18 mouse cellular contexts compared by ENCODE assay signal in the genomic region with DNA sequence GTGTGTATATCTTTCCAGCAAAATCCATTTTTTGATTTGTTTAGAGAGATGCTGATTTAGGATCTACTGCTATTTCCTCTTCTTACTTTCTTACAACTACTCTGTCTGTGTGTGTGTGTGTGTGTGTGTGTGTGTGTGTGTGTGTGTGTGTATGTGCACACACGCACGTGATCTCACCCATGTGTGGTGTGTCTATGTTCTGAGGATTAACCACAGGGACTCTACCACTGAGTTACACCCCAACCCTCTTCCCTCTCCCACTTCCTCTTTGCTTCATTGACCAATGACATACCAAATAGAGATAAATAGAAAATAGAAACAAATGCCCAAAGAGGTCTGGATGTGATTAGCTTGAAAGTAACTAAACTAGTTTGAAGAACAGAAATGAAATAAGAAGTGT. TPM values are rescaled to one million over a fixed set of nuclear protein-coding genes. Genes with fewer than 3 reads are reported as not detected.
A peak's percentile ranks its signal among the peaks of the same experiment; 100 is the strongest.
DNase-seq lines count a peak whose midpoint lies in the region; ATAC-seq and TF ChIP-seq lines count a peak whose summit lies in the region.
"Had no signal": no experiment of that assay in that cellular context is flagged by ENCODE, and none has a peak within 500 bp of the region (broad histone marks: within the 10 kb centered on the region; RNA-seq: fewer than 3 reads in every experiment).

No protein-coding gene starts in this region.

- H3K4me3 ChIP-seq in lung, postnatal 0 days (ENCODE audit: low read depth, low read length): no peak overlapping the region
- H3K4me3 ChIP-seq in bone marrow macrophage, adult 2 months (ENCODE audit: insufficient read depth, low read length): no peak overlapping the region
- H3K4me3 ChIP-seq: embryonic facial prominence, embryonic 12.5 days; heart, embryonic 15.5 days; hindbrain, embryonic 15.5 days; layer of hippocampus, adult 2 months; limb, embryonic 15.5 days; midbrain, embryonic 10.5 days had no signal

- TF ChIP-seq CTCF in lung, postnatal 0 days (IDR thresholded peaks at IDR 0.05): no peak
- no peak for TF ChIP-seq CTCF in bone marrow macrophage, adult 2 months (IDR thresholded peaks at IDR 0.05; ENCODE audit: low read depth, low read length)

- no peak for TF ChIP-seq POLR2A in bone marrow macrophage, adult 2 months (IDR thresholded peaks at IDR 0.05; ENCODE audit: borderline replicate concordance, low read depth, low read length)

- TF ChIP-seq EP300 in lung, postnatal 0 days (IDR thresholded peaks at IDR 0.05): no peak

- no peaks in the 10 kb centered on the region for H3K36me3 ChIP-seq in lung, postnatal 0 days (ENCODE audit: insufficient read depth, low read length)
- H3K36me3 ChIP-seq: embryonic facial prominence, embryonic 12.5 days; heart, embryonic 15.5 days; hindbrain, embryonic 15.5 days; limb, embryonic 15.5 days; midbrain, embryonic 10.5 days had no signal

- no peaks in the 10 kb centered on the region for H3K4me1 ChIP-seq in lung, postnatal 0 days (ENCODE audit: insufficient read depth, low read depth, low read length)
- H3K4me1 ChIP-seq in bone marrow macrophage, adult 2 months (ENCODE audit: control insufficient read depth, insufficient read depth, low read length): peaks cover 37% of the 10 kb centered on the region
- H3K4me1 ChIP-seq: embryonic facial prominence, embryonic 12.5 days; heart, embryonic 15.5 days; hindbrain, embryonic 15.5 days; limb, embryonic 15.5 days; midbrain, embryonic 10.5 days had no signal

- H3K27ac ChIP-seq in lung, postnatal 0 days (ENCODE audit: low read length): no peak overlapping the region
- H3K27ac ChIP-seq in bone marrow macrophage, adult 2 months (ENCODE audit: insufficient read depth, low read depth, low read length): peak overlapping the region; percentile 1; the same call in 1 of the 2 replicates
- H3K27ac ChIP-seq: embryonic facial prominence, embryonic 12.5 days; heart, embryonic 15.5 days; hindbrain, embryonic 15.5 days; layer of hippocampus, adult 2 months; limb, embryonic 15.5 days; midbrain, embryonic 10.5 days had no signal

- H3K9me3 ChIP-seq in lung, postnatal 0 days (ENCODE audit: low read length): no peaks in the 10 kb centered on the region
- H3K9me3 ChIP-seq: embryonic facial prominence, embryonic 12.5 days; heart, embryonic 15.5 days; hindbrain, embryonic 15.5 days; limb, embryonic 15.5 days; midbrain, embryonic 10.5 days had no signal

- H3K27me3 ChIP-seq in lung, postnatal 0 days (replicated peaks; ENCODE audit: insufficient read depth, low read length): no peaks in the 10 kb centered on the region
- H3K27me3 ChIP-seq: embryonic facial prominence, embryonic 12.5 days; heart, embryonic 15.5 days; hindbrain, embryonic 15.5 days; limb, embryonic 15.5 days had no signal

- WGBS in lung, postnatal 0 days: 89% methylated on average over 2 of the region's 2 CpGs

- no peak overlapping the region for H3K9ac ChIP-seq in lung, postnatal 0 days (replicated peaks; ENCODE audit: low read depth)
- H3K9ac ChIP-seq: embryonic facial prominence, embryonic 12.5 days; heart, embryonic 15.5 days; hindbrain, embryonic 15.5 days; limb, embryonic 15.5 days had no signal

- peak; percentile 42 for DNase-seq in lung, postnatal 0 days (ENCODE audit: low spot score)
- no peak for DNase-seq in lung, postnatal 10 days
- peak; percentile 29 for DNase-seq in lung, postnatal 25 days (ENCODE audit: low spot score)
- no peak for DNase-seq in adrenal gland, adult (ENCODE audit: inconsistent age in 2 of 2, low spot score in 1 of 2)
- no peak for DNase-seq in layer of hippocampus, postnatal 25 days (ENCODE audit: extremely low spot score in 1 of 2, low spot score in 1 of 2)
- no peak for DNase-seq in right cerebral cortex, postnatal 14 days
- DNase-seq: adrenal gland, postnatal 10 days; cerebellum, postnatal 36 days; kidney, adult 8-10 months had no signal

- no peak for ATAC-seq in lung, postnatal 0 days
- ATAC-seq in neutrophil, adult 5-6 weeks (ENCODE audit: extremely low read depth, insufficient number of reproducible peaks, low FRiP score, poor library complexity, severe bottlenecking): peak; percentile 97

- H3K4me2 ChIP-seq in lung, postnatal 0 days (replicated peaks; ENCODE audit: low read depth, low read length): no peak overlapping the region
- H3K4me2 ChIP-seq: embryonic facial prominence, embryonic 12.5 days; heart, embryonic 15.5 days; hindbrain, embryonic 15.5 days; limb, embryonic 15.5 days had no signal

RNA-seq across cellular contexts. Expression of gene Gpr141, which starts 4.0 kb away (rescaled TPM):
- polyA plus RNA-seq in lung, postnatal 0 days (2015; fragmentation: Nextera tagmentation; extraction: Ambion mirVana): 1.4 and 2.6 TPM in 2 replicates
- 58.4 and 61.8 TPM in 2 replicates for polyA plus RNA-seq in bone marrow macrophage, adult 2 months (2012; ENCODE audit: insufficient read depth, insufficient read length, missing spikeins)
- total RNA-seq in neutrophil, adult 5-6 weeks (2017): 42.4 and 49.0 TPM in 2 replicates
- not detected for total RNA-seq in layer of hippocampus, postnatal 25 days (2021)
- total RNA-seq: layer of hippocampus, adult 2 months; left cerebral cortex, postnatal 10 days had no signal
- polyA plus RNA-seq: hindbrain, embryonic 15.5 days had no signal

Comparison
In these comparisons a context has a peak if more than half of its experiments do, and no peak if none do; other contexts are left out.
1. DNase-seq: peak in lung, postnatal 0 days (single experiment) and lung, postnatal 25 days (single experiment); none in lung, postnatal 10 days (single experiment), adrenal gland, adult (0 of 2), layer of hippocampus, postnatal 25 days (0 of 2) and right cerebral cortex, postnatal 14 days (single experiment).
2. RNA of gene Gpr141, which starts 4.0 kb away (total RNA-seq): 42.4 to 49.0 TPM in neutrophil, adult 5-6 weeks; not detected in layer of hippocampus, postnatal 25 days; every median in the first group is over 10 times any median in the second.